ENCODE assay signal across 9 mouse cellular contexts in genomic region chr5:111217447-111218110, GRCm38 (mm10).
DNase-seq lines count a peak whose midpoint lies in the region; ATAC-seq and TF ChIP-seq lines count a peak whose summit lies in the region.
"Had no signal": no experiment of that assay in that cellular context is flagged by ENCODE, and none has a peak within 500 bp of the region (broad histone marks: within the 10 kb centered on the region; RNA-seq: fewer than 3 reads in every experiment).

No protein-coding gene starts in this region.

- WGBS in neural tube, embryonic 12.5 days = 61% methylated on average over 18 of the region's 18 CpGs
- WGBS in hindbrain, embryonic 14.5 days = 56% methylated on average over 18 of the region's 18 CpGs
- WGBS in lung, embryonic 14.5 days = 54% methylated on average over 18 of the region's 18 CpGs
- 64% methylated on average over 18 of the region's 18 CpGs for WGBS in stomach, embryonic 16.5 days

- no peak overlapping the region for H3K4me3 ChIP-seq in neural tube, embryonic 12.5 days
- no peak overlapping the region for H3K4me3 ChIP-seq in hindbrain, embryonic 14.5 days (replicated peaks; ENCODE audit: low read length)
- H3K4me3 ChIP-seq in lung, embryonic 14.5 days (ENCODE audit: low read depth, low read length) = no peak overlapping the region
- H3K4me3 ChIP-seq in stomach, embryonic 16.5 days (replicated peaks; ENCODE audit: low read length) = no peak overlapping the region
- H3K4me3 ChIP-seq: left cerebral cortex, adult 2 months had no signal

- no peak for DNase-seq in neural tube, embryonic 10.5 days (ENCODE audit: extremely low spot score, low spot score)
- DNase-seq in hindbrain, embryonic 14.5 days (ENCODE audit: low spot score) = no peak
- DNase-seq in lung, embryonic 14.5 days = peak; percentile 60
- DNase-seq in c-Kit-positive CD71-positive TER-119-positive erythroid progenitor cells, embryonic 14.5 days (ENCODE audit: low spot score) = no peak
- no peak for DNase-seq in thymus, postnatal 10 days (ENCODE audit: low spot score in 2 of 2)

- peaks cover 2% of the 10 kb centered on the region; the same call in 1 of the 2 replicates for H3K27me3 ChIP-seq in neural tube, embryonic 12.5 days (replicated peaks)
- H3K27me3 ChIP-seq in hindbrain, embryonic 14.5 days (ENCODE audit: control insufficient read depth, insufficient read depth, low read length) = no peaks in the 10 kb centered on the region
- H3K27me3 ChIP-seq in lung, embryonic 14.5 days (ENCODE audit: insufficient read depth, low read length) = no peaks in the 10 kb centered on the region
- H3K27me3 ChIP-seq in stomach, embryonic 16.5 days (ENCODE audit: control insufficient read depth, insufficient read depth, low read length) = no peaks in the 10 kb centered on the region
- H3K27me3 ChIP-seq: Patski had no signal

- peak overlapping the region; percentile 33; the same call in 1 of the 2 replicates for H3K9ac ChIP-seq in neural tube, embryonic 12.5 days
- no peak overlapping the region for H3K9ac ChIP-seq in hindbrain, embryonic 14.5 days
- H3K9ac ChIP-seq in lung, embryonic 14.5 days = no peak overlapping the region
- H3K9ac ChIP-seq in stomach, embryonic 16.5 days (ENCODE audit: low read length) = no peak overlapping the region

- peaks cover 83% of the 10 kb centered on the region for H3K4me1 ChIP-seq in neural tube, embryonic 12.5 days
- H3K4me1 ChIP-seq in hindbrain, embryonic 14.5 days (replicated peaks; ENCODE audit: control insufficient read depth, insufficient read depth, low read length) = peaks cover 77% of the 10 kb centered on the region
- H3K4me1 ChIP-seq in lung, embryonic 14.5 days (ENCODE audit: insufficient read depth) = no peaks in the 10 kb centered on the region
- H3K4me1 ChIP-seq in stomach, embryonic 16.5 days (ENCODE audit: control insufficient read depth, insufficient read depth, low read length) = peaks cover 13% of the 10 kb centered on the region; the same call in 1 of the 2 replicates

- no peak for TF ChIP-seq CTCF in lung, embryonic 14.5 days (IDR thresholded peaks at IDR 0.05; ENCODE audit: low read depth)

- no peaks in the 10 kb centered on the region for H3K36me3 ChIP-seq in neural tube, embryonic 12.5 days
- H3K36me3 ChIP-seq in hindbrain, embryonic 14.5 days (replicated peaks; ENCODE audit: control insufficient read depth, insufficient read depth) = no peaks in the 10 kb centered on the region
- H3K36me3 ChIP-seq in lung, embryonic 14.5 days (ENCODE audit: insufficient read depth) = no peaks in the 10 kb centered on the region
- H3K36me3 ChIP-seq in stomach, embryonic 16.5 days (ENCODE audit: control insufficient read depth, insufficient read depth, low read length) = no peaks in the 10 kb centered on the region

- no peak overlapping the region for H3K4me2 ChIP-seq in neural tube, embryonic 12.5 days (replicated peaks)
- no peak overlapping the region for H3K4me2 ChIP-seq in hindbrain, embryonic 14.5 days (replicated peaks)
- no peak overlapping the region for H3K4me2 ChIP-seq in lung, embryonic 14.5 days
- no peak overlapping the region for H3K4me2 ChIP-seq in stomach, embryonic 16.5 days (ENCODE audit: low read depth, low read length)

- ATAC-seq in neural tube, embryonic 12.5 days (ENCODE audit: low FRiP score, low read depth) = no peak
- no peak for ATAC-seq in hindbrain, embryonic 14.5 days (ENCODE audit: low FRiP score)
- ATAC-seq in lung, embryonic 14.5 days (ENCODE audit: insufficient read depth) = peak; percentile 20; the same call in 1 of the 2 replicates
- no peak for ATAC-seq in stomach, embryonic 16.5 days (ENCODE audit: insufficient read depth, low FRiP score)
- ATAC-seq: Patski had no signal

- H3K27ac ChIP-seq in neural tube, embryonic 12.5 days = no peak overlapping the region
- H3K27ac ChIP-seq in hindbrain, embryonic 14.5 days = peak overlapping the region; percentile 40
- H3K27ac ChIP-seq in lung, embryonic 14.5 days (ENCODE audit: low read depth) = no peak overlapping the region
- H3K27ac ChIP-seq in stomach, embryonic 16.5 days (ENCODE audit: low read length) = peak overlapping the region; percentile 45
- H3K27ac ChIP-seq: left cerebral cortex, adult 2 months had no signal

- H3K9me3 ChIP-seq in neural tube, embryonic 12.5 days = no peaks in the 10 kb centered on the region
- no peaks in the 10 kb centered on the region for H3K9me3 ChIP-seq in hindbrain, embryonic 14.5 days (ENCODE audit: control insufficient read depth, low read length)
- no peaks in the 10 kb centered on the region for H3K9me3 ChIP-seq in lung, embryonic 14.5 days (ENCODE audit: low read depth, low read length)
- H3K9me3 ChIP-seq in stomach, embryonic 16.5 days (replicated peaks; ENCODE audit: control insufficient read depth, low read length) = no peaks in the 10 kb centered on the region

Comparison
In these comparisons a context has a peak if more than half of its experiments do, and no peak if none do; other contexts are left out.
1. H3K27ac ChIP-seq: peak in hindbrain, embryonic 14.5 days (single experiment) and stomach, embryonic 16.5 days (single experiment); none in neural tube, embryonic 12.5 days (single experiment) and lung, embryonic 14.5 days (single experiment).